Mouse (Mus musculus) adrenal gland, postnatal 36 days (tissue): ENCODE results near the gene Gm33543. TPM values are rescaled to one million over a fixed set of nuclear protein-coding genes. Genes with fewer than 3 reads are reported as not detected.

Experiments used
- DNase-seq, 2 experiments: peaks; one replicate each; pipeline ENCODE4 v3.0.0; 2021; ENCODE audit warnings: mixed read lengths in 1 of 2
- total RNA-seq, 2 experiments: library from RNA; stranded (reverse); gene quantifications; 2 replicates each; pipeline ENCODE4 v1.2.3; 2021

Gene Gm33543
- total RNA-seq, 2 experiments from 2014 or later = not detected

DNA sequence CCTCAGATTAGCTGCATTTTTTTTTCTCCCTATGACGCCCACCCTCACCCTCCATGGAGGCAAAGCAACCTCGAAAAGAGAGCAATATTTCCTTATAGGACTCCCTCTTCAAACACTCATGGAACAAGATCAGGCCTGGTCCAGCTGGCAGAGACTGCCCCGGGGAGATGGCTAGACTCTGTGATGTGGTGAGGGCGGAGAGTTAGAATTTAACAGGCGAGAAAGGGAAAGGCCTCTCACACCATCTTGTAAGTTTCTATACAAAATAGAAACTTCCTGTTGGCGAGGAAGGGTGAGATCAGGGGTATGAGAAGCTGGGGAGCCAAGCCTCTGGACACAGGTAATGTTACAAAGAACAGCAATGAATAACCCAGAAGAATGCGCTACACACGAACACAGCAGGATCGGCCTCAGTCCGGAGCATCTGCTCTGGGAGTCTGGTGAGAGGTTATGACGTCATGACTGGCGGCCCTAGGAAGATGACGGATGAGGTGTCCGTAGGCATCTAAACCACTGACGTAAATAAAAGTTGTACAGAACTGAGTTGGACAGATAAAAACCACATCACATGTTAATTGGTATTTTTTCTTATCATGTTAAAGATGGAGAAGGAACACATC is 64.9 kb downstream of the Gm33543 start:
- no peak for DNase-seq

DNA sequence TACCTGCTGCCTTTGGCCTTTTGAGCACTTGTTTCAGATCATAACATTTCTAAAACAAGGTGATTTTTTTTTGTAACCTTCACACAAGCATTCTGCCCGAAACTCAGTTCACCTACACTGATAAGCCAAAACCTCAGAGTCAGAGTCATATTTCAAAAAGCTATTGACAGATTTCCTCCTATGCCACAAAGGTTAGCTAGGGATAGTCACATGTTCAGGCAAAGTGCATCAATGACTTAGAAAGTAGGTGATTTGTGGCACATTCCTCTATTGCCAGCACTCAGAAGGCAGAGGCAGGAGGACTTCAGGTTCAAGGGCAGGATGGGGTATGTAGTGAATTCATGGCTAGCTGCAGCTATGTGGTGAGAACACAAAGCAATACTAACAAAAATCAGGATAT is 65.7 kb downstream of the Gm33543 start:
- DNase-seq = no peak

DNA sequence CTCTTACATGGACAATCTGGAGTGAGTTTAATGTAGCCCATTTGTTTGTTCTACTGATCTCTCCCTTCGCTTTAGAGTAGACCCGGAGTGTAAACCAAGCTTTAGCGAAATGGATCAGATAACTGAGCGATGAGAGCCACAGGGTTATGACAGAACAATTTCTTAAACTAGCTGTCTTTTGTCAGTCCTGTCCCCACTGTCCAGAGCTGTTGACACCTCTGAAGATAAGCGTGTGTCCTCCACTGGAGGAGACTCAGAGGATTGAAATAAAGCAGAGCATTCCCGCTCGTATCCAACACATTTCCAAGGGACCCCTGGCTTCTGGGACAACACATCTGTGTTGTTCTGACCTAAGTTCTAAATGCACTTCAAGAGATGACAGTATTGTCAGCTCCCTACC is 67.9 kb downstream of the Gm33543 start:
- DNase-seq = no peak

DNA sequence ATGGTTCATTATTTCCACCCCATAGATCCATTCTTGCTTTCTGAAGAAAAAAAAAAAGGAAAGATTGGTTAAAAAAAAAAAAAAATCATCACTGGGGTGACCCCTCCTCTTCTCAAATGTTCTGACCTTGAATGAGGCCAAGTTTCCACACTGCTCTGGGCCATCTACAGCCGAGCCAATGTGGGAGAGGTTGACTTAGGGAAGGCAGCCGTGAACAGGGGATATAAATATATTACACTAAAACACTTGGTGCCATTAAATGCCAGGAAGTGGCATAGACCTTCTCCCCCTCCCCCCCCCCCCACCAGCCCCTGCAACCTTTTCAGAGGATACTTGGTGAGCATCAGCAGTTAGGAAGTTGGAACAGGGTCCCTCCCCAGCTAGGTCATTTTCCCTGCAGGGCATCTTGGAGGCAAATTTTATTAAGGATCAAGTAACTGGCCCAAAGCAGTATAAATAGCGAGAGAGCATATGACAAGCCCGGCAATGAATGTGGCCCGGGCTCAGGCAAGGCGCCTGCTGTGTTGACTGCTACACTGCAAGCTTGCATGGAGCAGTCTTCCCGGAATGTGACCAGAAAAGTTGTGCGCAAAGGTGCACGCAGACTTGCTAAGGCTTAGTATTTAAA is 68.6 kb downstream of the Gm33543 start:
- DNase-seq = peak in 1 of 2 experiments; percentile 15

Other genes starting within 250 kb of the Gm33543 start
- gene Anapc15-ps, start 169.5 kb downstream of the Gm33543 start, total RNA-seq = not detected
- gene Eea1, start 97.7 kb upstream of the Gm33543 start, total RNA-seq = 10 to 100 TPM; 27.0 to 42.1 TPM